Mouse (Mus musculus) liver, postnatal 0 days (tissue): ENCODE measurements around the gene Tmem14c. TPM values are rescaled to one million over a fixed set of nuclear protein-coding genes. Genes with fewer than 3 reads are reported as not detected.
"Not testable (repeated sequence)": the region's sequence is repeated elsewhere in the genome, so short reads cannot be mapped to it uniquely, and the experiment has no call there.

Experiments
- ATAC-seq: fragments of 200-750 bp; cut with Nextera tagmentation; 2 replicates; pipeline ENCODE4 v1.8.0; 2017; ENCODE audit warnings: mild to moderate bottlenecking, moderate library complexity
- DNase-seq: peaks from one replicate; pipeline ENCODE4 v3.0.0-alpha.2; 2016
- H3K27ac ChIP-seq: fragments of 300-500 bp; sonication (generic); 2 replicates; pipeline ENCODE4 v1.5.1; 2014; ENCODE audit warnings: antibody characterized with exemption, moderate library complexity, mild to moderate bottlenecking, low read depth
- H3K27me3 ChIP-seq: fragments of 300-500 bp; sonication (generic); 2 replicates; pipeline ENCODE4 v1.6.1; 2014; ENCODE audit warnings: low read length, control low read depth, mixed read lengths; ENCODE audit not compliant: insufficient read depth
- H3K36me3 ChIP-seq: fragments of 300-500 bp; sonication (generic); replicated peaks from 2 replicates; pipeline ENCODE4 v1.6.1; 2014; ENCODE audit warnings: mild to moderate bottlenecking, control low read depth, low read length, moderate library complexity, mixed read lengths; ENCODE audit not compliant: insufficient read depth
- H3K4me1 ChIP-seq: fragments of 300-500 bp; sonication (generic); 2 replicates; pipeline ENCODE4 v1.6.1; 2014; ENCODE audit warnings: antibody characterized with exemption, mild to moderate bottlenecking, control low read depth; ENCODE audit not compliant: insufficient read depth
- H3K4me2 ChIP-seq: fragments of 300-500 bp; sonication (generic); 2 replicates; pipeline ENCODE4 v1.6.1; 2014; ENCODE audit warnings: low read depth, mild to moderate bottlenecking, low read length, moderate library complexity, mixed read lengths
- H3K4me3 ChIP-seq: fragments of 300-500 bp; sonication (generic); 2 replicates; pipeline ENCODE4 v1.5.1; 2014; ENCODE audit warnings: low read depth, low read length
- H3K9ac ChIP-seq: fragments of 300-500 bp; sonication (generic); replicated peaks from 2 replicates; pipeline ENCODE4 v1.6.1; 2014; ENCODE audit warnings: mild to moderate bottlenecking, moderate library complexity
- H3K9me3 ChIP-seq: fragments of 300-500 bp; sonication (generic); 2 replicates; pipeline ENCODE4 v1.6.1; 2016; ENCODE audit warnings: mild to moderate bottlenecking, control low read depth, low read length, mixed read lengths
- CTCF ChIP-seq: sonication (generic); IDR thresholded peaks from 2 replicates; pipeline ENCODE4 v1.5.1; 2016; ENCODE audit warnings: antibody characterized with exemption, low read depth
- EP300 ChIP-seq: IDR thresholded peaks from 2 replicates; pipeline ENCODE4 v1.6.1; 2016; ENCODE audit warnings: antibody characterized with exemption, low read depth, mild to moderate bottlenecking
- WGBS: fragments of 180-500 bp; shearing (Covaris S2); extraction: QIAGEN DNeasy Blood & Tissue Kit; methylation state at CpG from one replicate; pipeline ENCODE4 v1.1.7; 2014; ENCODE audit not compliant: insufficient replicate concordance; 5-methylcytosine and 5-hydroxymethylcytosine counted together
- polyA plus RNA-seq: library from polyadenylated mRNA; unstranded; fragments of >200 nt; fragmentation: Nextera tagmentation; extraction: Ambion mirVana; gene quantifications from 2 replicates; pipeline ENCODE4 v1.2.1, GENCODE M21; 2015

The Tmem14c gene
- polyA plus RNA-seq, 1 experiment from 2014 or later = 408 TPM

GRCm38 (mm10) chr13:40987608-40988303 lies 28.3 kb upstream of the Tmem14c start:
- H3K4me2 ChIP-seq, H3K9ac ChIP-seq, H3K27ac ChIP-seq, H3K4me1 ChIP-seq, H3K36me3 ChIP-seq, DNase-seq, H3K4me3 ChIP-seq, H3K9me3 ChIP-seq, H3K27me3 ChIP-seq: not testable (repeated sequence)
- ATAC-seq = peak; percentile 72
- peak; percentile 81 for TF ChIP-seq EP300
- WGBS = 44% methylated on average over 4 of the region's 4 CpGs

DNA sequence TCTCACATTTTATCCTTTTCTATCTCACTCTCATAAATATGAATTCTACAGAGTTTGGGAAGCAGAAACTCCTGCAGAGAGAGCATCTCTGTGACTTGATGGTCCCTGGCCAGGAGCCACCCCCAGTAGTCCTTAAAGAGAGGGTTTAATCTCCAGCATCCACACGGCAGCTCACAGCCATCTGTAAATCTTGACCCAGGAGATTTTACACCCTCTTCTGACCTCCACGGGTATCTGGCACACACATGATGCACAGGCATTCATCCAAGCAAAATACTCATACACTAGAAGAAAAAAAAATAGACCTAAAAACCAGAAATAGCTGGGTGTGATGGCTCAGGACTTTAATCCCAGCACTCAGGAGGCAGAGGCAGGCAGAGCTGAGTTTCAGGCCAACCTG lies 27.7 kb upstream of the Tmem14c start:
- Histone ChIP-seq H3K27ac (no peak overlapping the region), H3K36me3 (no peaks in the 10 kb centered on the region), H3K4me1 (no peaks in the 10 kb centered on the region), H3K9ac (no peak overlapping the region), H3K27me3 (no peaks in the 10 kb centered on the region), H3K4me3 (no peak overlapping the region), H3K9me3 (no peaks in the 10 kb centered on the region), H3K4me2 (no peak overlapping the region)
- ATAC-seq (peak; percentile 83), DNase-seq (no peak)
- no peak for TF ChIP-seq CTCF
- peak; percentile 80 for TF ChIP-seq EP300
- WGBS = 66% methylated on average over 2 of the region's 2 CpGs

DNA sequence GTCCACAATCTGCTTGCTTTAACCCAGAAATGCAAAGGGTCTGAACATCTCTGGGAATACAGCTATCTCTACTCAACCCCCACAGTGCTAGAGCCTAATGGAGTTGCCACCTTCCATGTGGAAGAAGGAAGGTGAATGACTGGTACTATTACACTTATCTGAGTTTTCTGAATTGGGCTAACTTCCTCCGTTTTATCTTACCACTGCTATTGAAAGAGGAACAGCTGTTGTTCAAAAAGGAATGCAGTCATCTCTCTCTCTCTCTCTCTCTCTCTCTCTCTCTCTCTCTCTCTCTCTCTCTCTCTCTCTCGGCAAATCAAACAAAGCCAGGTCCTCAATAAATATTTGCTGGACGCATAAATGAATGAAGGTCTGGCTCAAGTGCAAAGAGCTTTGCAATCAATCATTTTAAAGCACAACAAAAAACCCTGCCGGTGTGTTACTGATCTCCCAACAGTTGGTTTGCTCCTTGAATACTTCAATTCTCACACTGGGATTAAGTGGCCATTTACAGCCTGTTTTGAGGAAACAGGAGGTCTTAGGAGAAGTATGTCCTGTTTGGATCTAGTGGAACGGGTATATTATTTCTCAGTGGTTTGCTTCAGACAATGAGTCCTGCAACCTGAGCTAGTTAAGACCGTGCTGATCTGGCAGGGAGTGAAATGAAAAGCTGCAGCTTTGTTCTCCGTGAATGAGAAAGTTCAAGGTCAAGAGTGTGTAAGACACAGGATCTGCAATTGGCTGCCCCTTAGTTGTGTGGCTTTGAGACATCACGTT lies 21.4 kb upstream of the Tmem14c start:
- peaks cover 8% of the 10 kb centered on the region for H3K4me1 ChIP-seq
- no peak overlapping the region for H3K27ac ChIP-seq
- H3K36me3 ChIP-seq = no peaks in the 10 kb centered on the region
- no peaks in the 10 kb centered on the region for H3K9me3 ChIP-seq
- no peaks in the 10 kb centered on the region for H3K27me3 ChIP-seq
- no peak for TF ChIP-seq EP300
- TF ChIP-seq CTCF = no peak
- H3K4me2 ChIP-seq = 0 out of 2 replicates have a peak overlapping the region, but pooled peaks have one; percentile 15
- H3K4me3 ChIP-seq = no peak overlapping the region
- 18% methylated on average over 8 of the region's 8 CpGs for WGBS
- no peak for DNase-seq
- H3K9ac ChIP-seq = no peak overlapping the region
- ATAC-seq = no peak

DNA sequence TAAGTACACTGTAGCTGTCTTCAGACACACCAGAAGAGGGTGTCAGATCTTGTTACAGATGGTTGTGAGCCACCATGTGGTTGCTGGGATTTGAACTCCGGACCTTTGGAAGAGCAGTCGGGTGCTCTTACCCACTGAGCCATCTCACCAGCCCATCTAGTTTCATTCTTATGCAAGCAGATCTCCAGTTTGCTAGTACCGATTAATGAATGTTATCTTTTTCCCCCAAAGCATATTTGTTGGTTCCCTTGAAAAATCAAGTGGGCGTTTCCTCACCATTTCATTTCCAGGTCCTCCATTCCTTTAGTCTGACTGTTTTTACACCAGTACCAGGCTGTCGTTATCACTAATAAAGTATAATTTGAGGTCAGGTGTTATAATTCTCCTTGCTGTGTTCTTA lies 17.6 kb upstream of the Tmem14c start:
- WGBS = 75% methylated on average over 5 of the region's 5 CpGs
- not testable (repeated sequence) for H3K36me3 ChIP-seq, ATAC-seq, DNase-seq, H3K27ac ChIP-seq, H3K4me3 ChIP-seq, H3K9ac ChIP-seq, H3K9me3 ChIP-seq, H3K27me3 ChIP-seq, H3K4me2 ChIP-seq
- peaks cover 30% of the 10 kb centered on the region for H3K4me1 ChIP-seq

- no peaks in the 10 kb centered on the region for H3K9me3 ChIP-seq
- H3K9ac ChIP-seq = peak overlapping the region; percentile 79
- DNase-seq (peak; percentile 58), ATAC-seq (peak; percentile 35)
- H3K27me3 ChIP-seq = no peaks in the 10 kb centered on the region
- peak overlapping the region; percentile 82 for H3K4me3 ChIP-seq
- peaks cover 8% of the 10 kb centered on the region for H3K36me3 ChIP-seq
- H3K4me1 ChIP-seq = peaks cover 29% of the 10 kb centered on the region
- TF ChIP-seq EP300 (no peak), CTCF (peak; percentile 54)
- peak overlapping the region; percentile 98 for H3K4me2 ChIP-seq
- peak overlapping the region; percentile 98 for H3K27ac ChIP-seq
- 1% methylated on average over 25 of the region's 25 CpGs for WGBS
Observed at GRCm38 (mm10) chr13:41000140-41000925, 15.8 kb upstream of the Tmem14c start.
